Mouse (Mus musculus) MEL (cell line): ENCODE measurements around the gene Gramd1b. TPM values are rescaled to one million over a fixed set of nuclear protein-coding genes. Genes with fewer than 3 reads are reported as not detected.

Experiments
- DNase-seq: peaks from one replicate; pipeline ENCODE4 v3.0.0; 2011; ENCODE audit warnings: low read depth, low spot score
- H3K27ac ChIP-seq: 2 replicates; pipeline ENCODE4 v1.5.1; 2012; ENCODE audit warnings: low read depth, mild to moderate bottlenecking, control low read depth, low read length, moderate library complexity; ENCODE audit not compliant: control insufficient read depth
- H3K27me3 ChIP-seq, 2 experiments: fragments of 150-350 bp in 1 of 2; sonication (generic) in 1 of 2; 2 replicates each; pipeline ENCODE4 v1.6.1; 2012; ENCODE audit warnings: low read length in 2 of 2, mild to moderate bottlenecking in 2 of 2, improper control_type of control experiment in 1 of 2, moderate library complexity in 1 of 2; ENCODE audit not compliant: insufficient read depth in 2 of 2, control insufficient read depth in 1 of 2
- H3K36me3 ChIP-seq, 2 experiments: 2 replicates each; pipeline ENCODE4 v1.6.1; 2012 to 2014; ENCODE audit warnings: low read length in 2 of 2, improper control_type of control experiment in 1 of 2, inconsistent platforms in 1 of 2, mild to moderate bottlenecking in 1 of 2; ENCODE audit not compliant: insufficient read depth in 2 of 2, control insufficient read depth in 1 of 2
- H3K4me1 ChIP-seq, 2 experiments: fragments of 150-350 bp in 1 of 2; sonication (generic) in 1 of 2; 2 replicates each; pipeline ENCODE4 v1.6.1; 2012; ENCODE audit warnings: low read length in 2 of 2, improper control_type of control experiment in 1 of 2, mild to moderate bottlenecking in 1 of 2; ENCODE audit not compliant: insufficient read depth in 2 of 2, control insufficient read depth in 1 of 2
- H3K4me3 ChIP-seq, 2 experiments: fragments of 150-350 bp in 1 of 2; sonication (generic) in 1 of 2; 2 replicates each; pipeline ENCODE4 v1.5.1; 2012; ENCODE audit warnings: low read depth in 2 of 2, low read length in 2 of 2, mild to moderate bottlenecking in 2 of 2, moderate library complexity in 2 of 2, control low read depth in 1 of 2, improper control_type of control experiment in 1 of 2; ENCODE audit not compliant: control insufficient read depth in 1 of 2, insufficient read depth in 1 of 2
- H3K79me2 ChIP-seq: 2 replicates; pipeline ENCODE4 v1.6.1; 2012; ENCODE audit warnings: mild to moderate bottlenecking, low read length, moderate library complexity; ENCODE audit not compliant: control insufficient read depth, poor library complexity, insufficient read depth
- H3K9ac ChIP-seq: 2 replicates; pipeline ENCODE4 v1.6.1; 2012; ENCODE audit warnings: low read depth, mild to moderate bottlenecking, control low read depth, low read length, moderate library complexity; ENCODE audit not compliant: control insufficient read depth, poor library complexity, severe bottlenecking
- H3K9me3 ChIP-seq: fragments of 150-350 bp; sonication (generic); replicated peaks from 2 replicates; pipeline ENCODE4 v1.6.1; 2012; ENCODE audit warnings: mild to moderate bottlenecking, low read length, improper control_type of control experiment, moderate library complexity; ENCODE audit not compliant: insufficient read depth
- BHLHE40 ChIP-seq: IDR thresholded peaks from 2 replicates; pipeline ENCODE4 v1.6.1; 2012; ENCODE audit warnings: low read depth, mild to moderate bottlenecking, inconsistent platforms, low read length, improper control_type of control experiment, borderline replicate concordance
- CHD1 ChIP-seq: IDR thresholded peaks from 2 replicates; pipeline ENCODE4 v1.6.1; 2012; ENCODE audit warnings: low read depth, mild to moderate bottlenecking, inconsistent platforms, low read length, improper control_type of control experiment
- CHD2 ChIP-seq: IDR thresholded peaks from 2 replicates; pipeline ENCODE4 v1.6.1; 2011; ENCODE audit warnings: low read length, improper control_type of control experiment
- ELF1 ChIP-seq: IDR thresholded peaks from 2 replicates; pipeline ENCODE4 v1.6.1; 2014; ENCODE audit warnings: low read depth, mild to moderate bottlenecking, inconsistent platforms, low read length, improper control_type of control experiment, moderate library complexity
- GABPA ChIP-seq: IDR thresholded peaks from 2 replicates; pipeline ENCODE4 v1.6.1; 2012; ENCODE audit warnings: low read depth, mild to moderate bottlenecking, inconsistent platforms, low read length, improper control_type of control experiment, moderate library complexity
- HCFC1 ChIP-seq: IDR thresholded peaks from 2 replicates; pipeline ENCODE4 v1.6.1; 2012; ENCODE audit warnings: low read depth, mild to moderate bottlenecking, inconsistent platforms, low read length, improper control_type of control experiment, moderate library complexity
- MAX ChIP-seq: IDR thresholded peaks from 2 replicates; pipeline ENCODE4 v1.6.1; 2011; ENCODE audit warnings: low read length, improper control_type of control experiment
- MEF2A ChIP-seq: IDR thresholded peaks from 2 replicates; pipeline ENCODE4 v1.6.1; 2014; ENCODE audit warnings: low read depth, mild to moderate bottlenecking, inconsistent platforms, low read length, improper control_type of control experiment; ENCODE audit not compliant: poor library complexity, insufficient replicate concordance, severe bottlenecking; ENCODE audit errors: extremely low read depth
- MXI1 ChIP-seq: IDR thresholded peaks from 2 replicates; pipeline ENCODE4 v1.6.1; 2011; ENCODE audit warnings: mild to moderate bottlenecking, low read depth, low read length, improper control_type of control experiment
- MYB ChIP-seq: IDR thresholded peaks from 2 replicates; pipeline ENCODE4 v1.6.1; 2011; ENCODE audit warnings: mild to moderate bottlenecking, low read depth, low read length, improper control_type of control experiment
- MYC ChIP-seq: IDR thresholded peaks from 2 replicates; pipeline ENCODE4 v1.6.1; 2011; ENCODE audit warnings: low read depth, mild to moderate bottlenecking, low read length, improper control_type of control experiment, moderate library complexity
- NRF1 ChIP-seq: IDR thresholded peaks from 2 replicates; pipeline ENCODE4 v1.6.1; 2014; ENCODE audit warnings: low read depth, mild to moderate bottlenecking, inconsistent platforms, low read length, improper control_type of control experiment, moderate library complexity; ENCODE audit not compliant: poor library complexity, insufficient read depth, severe bottlenecking
- SMC3 ChIP-seq: IDR thresholded peaks from 2 replicates; pipeline ENCODE4 v1.6.1; 2011; ENCODE audit warnings: low read depth, low read length, improper control_type of control experiment
- USF1 ChIP-seq: IDR thresholded peaks from 2 replicates; pipeline ENCODE4 v1.6.1; 2014; ENCODE audit warnings: low read depth, mild to moderate bottlenecking, inconsistent platforms, low read length, improper control_type of control experiment, moderate library complexity
- ZC3H11A ChIP-seq: IDR thresholded peaks from 2 replicates; pipeline ENCODE4 v1.6.1; 2012; ENCODE audit warnings: low read depth, mild to moderate bottlenecking, inconsistent platforms, low read length, improper control_type of control experiment
- ZMIZ1 ChIP-seq: IDR thresholded peaks from 2 replicates; pipeline ENCODE4 v1.6.1; 2012; ENCODE audit warnings: low read depth, mild to moderate bottlenecking, inconsistent platforms, low read length, improper control_type of control experiment, moderate library complexity
- polyA plus RNA-seq, 2 experiments: library from polyadenylated mRNA; stranded (reverse) in 1 of 2; unstranded in 1 of 2; fragments of >175 nt in 1 of 2; fragments of >200 nt in 1 of 2; gene quantifications; 2 replicates each; pipeline versions ENCODE4 v1.2.1 to v1.2.4; 2012; ENCODE audit warnings: low replicate concordance in 2 of 2, low read depth in 1 of 2; ENCODE audit not compliant: insufficient read length in 2 of 2, insufficient read depth in 1 of 2, missing spikeins in 1 of 2
- total RNA-seq: library from RNA; depleted of rRNA; stranded (reverse); fragments of 300-350 nt; gene quantifications from 2 replicates; pipeline ENCODE4 v1.2.3, GENCODE M21; 2012

Gene Gramd1b
- total and polyA plus RNA-seq, 3 experiments = not detected

GRCm38 (mm10) chr9:40409071-40409470, 122.1 kb downstream of the Gramd1b start:
- no peak overlapping the region for H3K4me3 ChIP-seq
- H3K27ac ChIP-seq = no peak overlapping the region
- H3K9ac ChIP-seq = no peak overlapping the region
- H3K27me3 ChIP-seq = no peaks in the 10 kb centered on the region
- H3K36me3 ChIP-seq = no peaks in the 10 kb centered on the region
- no peaks in the 10 kb centered on the region for H3K4me1 ChIP-seq
- no peak for DNase-seq
- no peaks in the 10 kb centered on the region for H3K79me2 ChIP-seq
- TF ChIP-seq CHD2 = no peak
- TF ChIP-seq NRF1 = no peak
- TF ChIP-seq GABPA = no peak
- no peak for TF ChIP-seq ELF1
- no peak for TF ChIP-seq HCFC1
- TF ChIP-seq MYB = no peak
- TF ChIP-seq MYC = no peak
- TF ChIP-seq MAX = no peak
- no peak for TF ChIP-seq SMC3
- H3K9me3 ChIP-seq = no peaks in the 10 kb centered on the region

GRCm38 (mm10) chr9:40408415-40408814, 122.8 kb downstream of the Gramd1b start:
- Histone ChIP-seq H3K4me1 (no peaks in the 10 kb centered on the region), H3K27ac (no peak overlapping the region), H3K9ac (no peak overlapping the region), H3K4me3 (no peak overlapping the region), H3K27me3 (no peaks in the 10 kb centered on the region), H3K9me3 (no peaks in the 10 kb centered on the region), H3K79me2 (no peaks in the 10 kb centered on the region), H3K36me3 (no peaks in the 10 kb centered on the region)
- TF ChIP-seq USF1 (no peak), ZMIZ1 (no peak), ZC3H11A (no peak), BHLHE40 (no peak), MEF2A (no peak), MXI1 (no peak), CHD1 (no peak), MAX (no peak), HCFC1 (no peak), MYC (no peak)
- no peak for DNase-seq
